Mouse (Mus musculus) fat pad, adult 2 months (tissue): ENCODE measurements around the gene Ngfr.
"Not testable (repeated sequence)": the region's sequence is repeated elsewhere in the genome, so short reads cannot be mapped to it uniquely, and the experiment has no call there.

Source experiments
- DNase-seq: peaks from one replicate; pipeline ENCODE4 v3.0.0-alpha.2; 2011; ENCODE audit warnings: low read depth, low spot score; ENCODE audit errors: extremely low read depth

Gene Ngfr

GRCm38 (mm10) chr11:95587423-95587951 lies at the start of gene Ngfr:
Gene Ngfr (minus strand): TSS chr11:95587735.
- DNase-seq = no peak

- DNase-seq = no peak
Observed at GRCm38 (mm10) chr11:95635030-95635429, 47.5 kb upstream of the Ngfr start.

DNA sequence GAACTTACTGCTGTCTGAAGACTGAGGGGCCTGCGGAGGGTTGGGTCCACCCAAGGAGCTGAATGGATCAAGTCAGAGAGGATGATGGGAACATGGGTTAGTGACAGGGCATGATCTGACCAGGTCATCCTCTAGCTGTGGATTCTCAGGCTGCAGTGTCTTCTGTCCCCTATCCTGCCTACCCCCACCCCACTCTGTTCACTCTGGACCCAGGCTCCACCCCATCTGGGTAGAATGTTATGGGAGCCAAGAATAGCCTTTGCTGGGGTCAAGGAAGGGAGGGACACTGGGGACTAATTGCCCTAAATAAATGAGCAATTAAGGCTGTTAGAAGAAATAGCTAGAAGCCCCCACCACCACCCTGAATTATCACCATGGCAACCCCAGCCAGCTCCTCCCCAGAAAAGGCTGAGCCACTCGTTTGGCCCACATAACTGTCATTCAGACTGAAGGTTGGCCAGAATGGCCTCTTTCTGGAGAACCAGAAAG lies 46.0 kb upstream of the Ngfr start:
- DNase-seq = no peak

DNA sequence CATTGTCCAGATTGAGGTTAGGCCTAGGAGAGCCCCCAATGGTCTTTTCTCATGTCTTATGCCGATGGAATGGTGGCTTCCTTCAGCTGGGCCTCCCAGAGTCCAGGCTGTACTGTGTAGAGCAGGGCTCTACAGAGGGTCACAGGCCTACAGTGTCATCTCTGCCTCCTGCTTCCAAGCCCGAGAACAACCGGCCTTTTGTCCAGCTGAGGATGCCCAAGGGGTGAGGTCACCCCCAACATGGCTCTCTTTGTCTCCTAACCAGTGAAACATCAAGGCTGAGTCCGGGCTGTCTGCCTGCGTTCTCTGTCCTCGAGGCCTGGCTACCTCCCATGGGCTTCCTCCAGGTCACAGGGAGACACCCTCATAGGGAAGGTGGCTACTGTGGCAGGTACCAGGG lies 44.9 kb upstream of the Ngfr start:
- no peak for DNase-seq

GRCm38 (mm10) chr11:95631301-95631700 lies 43.8 kb upstream of the Ngfr start:
- no peak for DNase-seq

DNA sequence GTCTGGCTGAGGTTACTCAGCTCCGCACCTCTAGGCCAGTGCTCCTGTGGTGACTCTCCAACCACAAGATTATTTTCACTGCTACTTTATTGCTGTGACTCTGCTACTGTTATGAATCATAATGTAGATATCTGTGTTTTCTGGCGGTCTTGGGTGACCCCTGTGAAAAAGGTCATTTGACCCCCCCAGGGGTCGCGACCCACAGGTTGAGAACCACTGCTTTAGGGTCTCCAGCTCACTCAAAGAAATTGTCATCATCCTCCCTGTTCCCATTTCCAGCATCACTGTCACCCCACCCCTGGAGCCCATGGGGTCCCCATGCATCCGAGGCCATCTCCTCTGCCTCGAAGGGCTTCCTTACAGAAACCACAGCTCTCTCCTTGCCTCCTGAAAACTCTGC lies 43.0 kb upstream of the Ngfr start:
- DNase-seq = no peak

- DNase-seq = no peak
Observed at GRCm38 (mm10) chr11:95622426-95622825, 34.9 kb upstream of the Ngfr start.

GRCm38 (mm10) chr11:95621541-95622130 lies 34.1 kb upstream of the Ngfr start:
- no peak for DNase-seq

DNA sequence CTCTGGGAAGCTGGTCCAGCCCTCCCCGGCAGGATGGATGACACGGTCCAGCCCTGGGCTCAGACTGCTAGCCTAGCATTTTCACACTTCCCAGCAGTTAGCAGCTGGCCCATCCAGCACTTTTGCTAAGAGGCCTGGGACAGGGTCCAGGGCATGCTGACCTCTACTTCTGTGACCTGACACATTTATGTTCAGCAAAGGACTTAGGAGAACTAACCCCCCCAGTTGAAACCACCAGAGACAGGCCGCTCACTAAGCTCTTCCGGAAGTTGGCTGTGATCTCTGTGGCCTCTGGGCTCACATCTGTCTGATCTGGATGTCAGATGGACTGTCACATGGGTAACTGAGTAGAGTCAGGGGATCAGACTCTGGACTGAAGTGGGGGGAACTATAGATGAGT lies 33.5 kb upstream of the Ngfr start:
- no peak for DNase-seq

DNA sequence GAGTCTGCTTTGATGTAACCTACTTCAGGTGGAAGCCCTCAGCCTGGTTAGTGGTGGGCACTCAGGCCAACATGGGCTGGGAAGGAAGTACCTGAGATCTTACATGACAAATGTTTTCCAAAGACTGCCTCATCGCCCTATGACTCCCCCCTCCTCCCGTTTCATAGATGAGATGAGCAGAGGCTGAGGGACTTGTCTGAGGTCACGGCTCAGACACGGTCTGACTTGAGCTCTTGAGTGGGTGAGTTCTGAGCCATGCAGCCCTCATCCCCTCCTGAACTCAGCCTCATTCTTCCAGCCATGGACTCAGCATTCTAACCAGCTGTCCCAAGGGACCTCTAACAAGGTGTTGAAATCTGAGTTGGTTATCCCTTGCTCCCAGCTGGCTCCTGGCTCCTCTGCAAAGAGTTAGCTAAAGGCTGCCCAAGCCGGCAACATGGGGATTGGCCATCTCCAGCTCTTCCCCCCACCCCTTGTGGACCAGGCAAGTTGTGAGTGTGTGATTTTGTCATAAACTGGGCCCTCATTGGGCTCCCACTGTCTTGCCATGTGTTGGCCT lies 32.4 kb upstream of the Ngfr start:
- no peak for DNase-seq

- no peak for DNase-seq
Observed at GRCm38 (mm10) chr11:95619081-95619480, 31.5 kb upstream of the Ngfr start.

DNA sequence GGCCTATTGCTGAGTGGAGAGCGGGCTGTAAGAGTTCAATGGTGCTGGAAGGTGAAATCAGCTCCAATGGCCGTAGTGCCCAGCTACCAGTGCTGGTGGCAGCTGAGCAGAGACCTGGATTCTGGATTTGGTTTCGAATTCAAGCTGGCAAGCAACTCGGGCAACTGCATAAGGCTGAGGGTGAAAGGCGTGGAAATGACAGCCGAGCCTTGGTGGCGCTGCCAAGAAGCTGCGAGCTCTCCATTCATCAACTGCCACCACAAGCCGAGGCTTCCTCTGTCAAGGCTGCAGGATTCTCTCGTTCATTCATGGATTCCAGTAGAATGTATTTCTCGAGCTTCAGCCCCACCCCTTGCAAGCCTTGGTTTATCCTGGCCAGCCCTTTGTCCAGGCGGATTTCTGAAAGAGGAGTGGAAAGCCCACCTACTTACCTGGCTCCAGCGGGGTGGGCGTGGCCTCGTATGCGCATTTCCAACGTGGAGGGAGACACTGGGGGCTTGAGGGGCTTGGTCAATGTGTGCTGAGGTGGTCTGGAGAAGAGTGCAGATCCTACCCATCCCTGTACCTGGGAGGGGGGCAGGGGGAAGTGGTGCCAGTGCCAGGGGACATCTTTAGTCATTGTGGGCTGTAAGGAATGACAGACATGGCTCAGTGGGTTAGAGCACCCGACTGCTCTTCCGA lies 30.4 kb upstream of the Ngfr start:
- no peak for DNase-seq

- DNase-seq = no peak
Observed at GRCm38 (mm10) chr11:95614739-95615138, 27.2 kb upstream of the Ngfr start.

GRCm38 (mm10) chr11:95611283-95611682 lies 23.7 kb upstream of the Ngfr start:
- no peak for DNase-seq

DNA sequence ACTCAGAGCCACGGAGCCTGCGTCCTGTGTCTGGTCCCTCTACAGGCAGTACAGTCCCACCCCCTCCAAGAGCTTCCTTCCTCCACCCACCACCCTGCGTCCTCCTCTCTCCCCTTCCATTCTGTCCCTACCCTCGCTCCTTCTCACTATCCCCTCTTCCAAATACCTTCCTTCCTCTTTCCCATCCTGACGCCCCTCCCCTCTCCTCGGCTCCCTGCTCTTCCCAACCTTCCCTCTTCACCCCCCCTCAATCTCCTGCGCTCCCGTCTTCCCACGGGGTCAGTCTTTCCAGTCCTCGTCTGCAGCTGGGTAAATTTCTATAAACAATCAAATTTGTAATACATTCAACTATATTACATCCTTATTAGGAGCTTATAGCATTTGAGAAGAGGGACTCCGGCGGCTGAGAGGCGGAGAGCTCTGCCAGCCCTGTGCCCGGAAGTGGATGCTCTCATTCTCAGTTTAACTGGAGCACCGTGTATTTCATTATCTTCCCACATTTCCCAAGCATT lies 22.9 kb upstream of the Ngfr start:
- DNase-seq = no peak

DNA sequence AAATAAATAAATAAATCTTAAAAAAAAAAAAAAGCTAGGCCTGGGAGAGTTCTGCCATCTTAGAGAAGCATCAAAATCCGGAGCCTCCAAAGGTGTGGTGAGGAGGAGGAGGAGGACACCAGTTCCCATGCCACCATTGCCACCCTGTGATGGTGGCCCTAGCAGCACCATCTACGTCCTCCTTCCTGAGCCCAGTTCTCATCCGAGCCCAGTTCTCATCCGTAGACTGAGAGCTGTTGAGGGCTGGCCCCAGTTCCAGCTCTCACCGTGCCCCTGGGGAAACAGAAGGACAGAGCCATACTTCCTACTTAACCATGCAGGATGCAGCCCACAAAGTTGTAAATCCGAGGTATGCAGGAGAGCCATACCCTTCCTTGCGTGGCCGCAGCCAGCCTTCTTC lies 22.4 kb upstream of the Ngfr start:
- DNase-seq = no peak

- not testable (repeated sequence) for DNase-seq
Observed at GRCm38 (mm10) chr11:95607286-95607685, 19.8 kb upstream of the Ngfr start.

DNA sequence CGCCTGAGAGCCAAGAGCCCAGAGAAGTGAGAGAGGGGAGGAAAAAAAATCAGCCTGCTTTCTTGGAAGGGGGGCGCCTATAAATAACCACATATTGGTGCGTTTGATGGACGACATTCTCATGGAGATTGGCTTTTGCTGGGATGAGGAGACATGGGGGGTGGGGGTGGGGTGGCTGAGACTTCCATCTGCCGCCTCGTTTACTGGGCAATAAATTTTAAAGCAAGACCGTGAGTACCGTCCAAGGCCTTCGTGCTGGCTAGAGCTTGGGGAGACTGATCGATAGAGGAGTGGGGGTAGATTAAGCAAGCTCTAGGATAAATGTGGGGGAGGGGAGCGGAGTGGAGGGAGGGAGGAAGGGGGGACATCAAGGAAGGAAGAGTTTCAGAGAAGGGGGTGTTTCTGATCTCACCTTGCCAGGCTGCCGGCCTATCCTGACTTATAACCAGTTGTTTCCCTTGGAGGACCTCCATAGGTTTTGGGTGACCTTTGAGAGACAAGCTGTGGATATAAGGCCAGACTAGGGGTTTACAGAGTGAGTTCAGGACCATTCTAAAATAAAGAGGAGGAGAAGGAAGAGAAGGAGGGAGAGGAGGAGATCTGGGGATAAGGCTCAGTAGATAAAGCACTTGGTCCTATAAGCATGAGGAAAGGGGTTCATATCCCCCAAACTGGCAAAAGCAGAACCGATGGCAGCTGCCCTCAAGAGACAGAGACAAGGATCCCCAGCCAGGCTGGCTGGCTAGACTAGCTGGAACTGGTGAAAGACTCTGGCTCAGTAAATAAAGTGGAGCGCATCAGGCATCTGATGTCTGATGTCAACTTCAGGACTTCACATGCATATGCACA lies 10.9 kb upstream of the Ngfr start:
- DNase-seq = no peak

DNA sequence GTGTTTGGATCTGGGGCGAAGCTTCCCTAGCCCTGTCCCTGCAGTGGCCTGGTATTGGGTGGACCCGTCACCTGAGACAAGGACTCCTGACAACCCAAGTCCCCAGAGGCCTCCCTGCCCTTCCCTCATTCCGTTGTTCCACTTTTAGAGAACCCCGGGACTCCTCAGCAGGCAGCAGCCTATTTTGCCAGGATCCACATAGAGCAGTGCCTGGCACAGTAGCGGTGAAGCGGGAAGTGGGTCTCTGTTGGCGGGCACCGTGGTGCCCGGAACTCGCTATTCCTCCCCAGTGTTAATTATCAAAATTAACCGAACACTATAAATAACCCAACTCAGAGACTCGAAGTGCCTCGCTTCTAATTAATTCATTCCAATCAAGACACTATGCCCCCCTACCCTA lies 10.2 kb upstream of the Ngfr start:
- DNase-seq = no peak

DNA sequence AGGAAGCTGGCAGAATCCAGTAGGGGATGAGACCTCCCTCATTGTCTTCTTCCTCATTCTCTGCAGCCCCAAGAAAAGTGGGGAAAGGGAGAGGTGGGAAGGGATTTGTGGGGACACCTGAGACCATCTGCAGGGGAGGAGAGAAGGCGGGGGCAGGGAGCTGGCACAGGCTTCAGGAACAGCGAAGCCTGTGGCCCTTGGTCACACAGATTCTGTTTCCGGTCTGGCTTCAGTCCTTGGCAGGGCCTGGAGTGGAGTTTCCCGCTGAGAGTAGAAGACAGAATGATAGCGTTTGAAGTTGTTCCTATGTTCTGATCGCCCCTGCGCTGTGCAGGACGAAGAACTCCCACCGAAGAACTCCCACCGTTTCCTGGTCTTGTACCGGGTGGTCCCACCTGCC lies 9.2 kb upstream of the Ngfr start:
- DNase-seq = no peak

- DNase-seq = no peak
Observed at GRCm38 (mm10) chr11:95596150-95596515, 8.6 kb upstream of the Ngfr start.
